Mouse (Mus musculus) hindbrain, embryonic 13.5 days (tissue): ENCODE measurements around the gene Lsm12. TPM values are rescaled to one million over a fixed set of nuclear protein-coding genes. Genes with fewer than 3 reads are reported as not detected.

Experiments used
- ATAC-seq: fragments of 200-750 bp; cut with Nextera tagmentation; 2 replicates; pipeline ENCODE4 v1.8.0; 2017; ENCODE audit warnings: moderate TSS enrichment; ENCODE audit not compliant: low FRiP score
- H3K27ac ChIP-seq: fragments of 300-500 bp; sonication (generic); 2 replicates; pipeline ENCODE4 v1.5.1; 2015; ENCODE audit warnings: inconsistent platforms, mild to moderate bottlenecking, moderate library complexity
- H3K27me3 ChIP-seq: fragments of 300-500 bp; sonication (generic); 2 replicates; pipeline ENCODE4 v1.6.1; 2015; ENCODE audit warnings: mild to moderate bottlenecking, inconsistent platforms
- H3K36me3 ChIP-seq: fragments of 300-500 bp; sonication (generic); 2 replicates; pipeline ENCODE4 v1.6.1; 2015; ENCODE audit warnings: mild to moderate bottlenecking, inconsistent platforms
- H3K4me1 ChIP-seq: fragments of 300-500 bp; sonication (generic); replicated peaks from 2 replicates; pipeline ENCODE4 v1.6.1; 2015; ENCODE audit warnings: inconsistent platforms
- H3K4me2 ChIP-seq: fragments of 300-500 bp; sonication (generic); 2 replicates; pipeline ENCODE4 v1.6.1; 2015; ENCODE audit warnings: inconsistent platforms, mild to moderate bottlenecking, moderate library complexity
- H3K4me3 ChIP-seq: fragments of 300-500 bp; sonication (generic); 2 replicates; pipeline ENCODE4 v1.5.1; 2015; ENCODE audit warnings: mild to moderate bottlenecking, inconsistent platforms
- H3K9ac ChIP-seq: fragments of 300-500 bp; sonication (generic); 2 replicates; pipeline ENCODE4 v1.6.1; 2015; ENCODE audit warnings: mild to moderate bottlenecking, inconsistent platforms
- H3K9me3 ChIP-seq: fragments of 300-500 bp; sonication (generic); 2 replicates; pipeline ENCODE4 v1.6.1; 2016; ENCODE audit warnings: inconsistent platforms
- WGBS: fragments of 180-500 bp; shearing (Covaris S2); methylation state at CpG from one replicate; pipeline ENCODE4 v1.1.7; 2015; 5-methylcytosine and 5-hydroxymethylcytosine counted together
- polyA plus RNA-seq: library from polyadenylated mRNA; unstranded; fragments of >200 nt; fragmentation: Nextera tagmentation; extraction: Ambion mirVana; gene quantifications from 2 replicates; pipeline ENCODE4 v1.2.1, GENCODE M21; 2015

Lsm12 gene
- polyA plus RNA-seq, 1 experiment from 2014 or later = 148 TPM

GRCm38 (mm10) chr11:102221954-102222351, 36.9 kb upstream of the Lsm12 start:
- 73% methylated on average over 8 of the region's 8 CpGs for WGBS
- no peak for ATAC-seq
- Histone ChIP-seq H3K9ac (peak overlapping the region; percentile 5; the same call in 1 of the 2 replicates), H3K27me3 (no peaks in the 10 kb centered on the region), H3K4me2 (no peak overlapping the region), H3K9me3 (no peaks in the 10 kb centered on the region), H3K27ac (no peak overlapping the region), H3K4me3 (no peak overlapping the region), H3K4me1 (peaks cover 90% of the 10 kb centered on the region), H3K36me3 (peaks cover 54% of the 10 kb centered on the region)

GRCm38 (mm10) chr11:102221243-102221953, 36.3 kb upstream of the Lsm12 start:
- Histone ChIP-seq H3K9me3 (no peaks in the 10 kb centered on the region), H3K4me1 (peaks cover 90% of the 10 kb centered on the region), H3K36me3 (peaks cover 55% of the 10 kb centered on the region), H3K27me3 (no peaks in the 10 kb centered on the region), H3K4me3 (no peak overlapping the region), H3K4me2 (no peak overlapping the region), H3K27ac (no peak overlapping the region), H3K9ac (peak overlapping the region; percentile 5; the same call in 1 of the 2 replicates)
- 83% methylated on average over 8 of the region's 8 CpGs for WGBS
- no peak for ATAC-seq

GRCm38 (mm10) chr11:102220451-102220850, 35.4 kb upstream of the Lsm12 start:
- Histone ChIP-seq H3K4me1 (peaks cover 90% of the 10 kb centered on the region), H3K4me2 (no peak overlapping the region), H3K9ac (0 out of 2 replicates have a peak overlapping the region, but pooled peaks have one; percentile 1), H3K27ac (peak overlapping the region; percentile 30; the same call in 1 of the 2 replicates), H3K36me3 (peaks cover 55% of the 10 kb centered on the region), H3K4me3 (no peak overlapping the region), H3K27me3 (no peaks in the 10 kb centered on the region), H3K9me3 (no peaks in the 10 kb centered on the region)
- no peak for ATAC-seq
- WGBS = 72% methylated on average over 6 of the region's 6 CpGs

GRCm38 (mm10) chr11:102219994-102220346, 34.9 kb upstream of the Lsm12 start:
- no peak overlapping the region; the same call in 1 of the 2 replicates for H3K9ac ChIP-seq
- peak overlapping the region; percentile 89 for H3K27ac ChIP-seq
- H3K4me2 ChIP-seq = no peak overlapping the region
- H3K36me3 ChIP-seq = peaks cover 55% of the 10 kb centered on the region
- no peak for ATAC-seq
- no peak overlapping the region for H3K4me3 ChIP-seq
- no peaks in the 10 kb centered on the region for H3K9me3 ChIP-seq
- WGBS = 75% methylated on average over 4 of the region's 4 CpGs
- no peaks in the 10 kb centered on the region for H3K27me3 ChIP-seq
- H3K4me1 ChIP-seq = peaks cover 90% of the 10 kb centered on the region

- no peak for ATAC-seq
- H3K27me3 ChIP-seq = no peaks in the 10 kb centered on the region
- 69% methylated on average over 14 of the region's 14 CpGs for WGBS
- H3K4me2 ChIP-seq = peak overlapping the region; percentile 53
- H3K9ac ChIP-seq = peak overlapping the region; percentile 67
- H3K36me3 ChIP-seq = peaks cover 55% of the 10 kb centered on the region
- peak overlapping the region; percentile 89 for H3K27ac ChIP-seq
- peaks cover 90% of the 10 kb centered on the region for H3K4me1 ChIP-seq
- no peaks in the 10 kb centered on the region for H3K9me3 ChIP-seq
- no peak overlapping the region; the same call in 1 of the 2 replicates for H3K4me3 ChIP-seq
Measured at GRCm38 (mm10) chr11:102219247-102219993, 34.3 kb upstream of the Lsm12 start.

GRCm38 (mm10) chr11:102218783-102219182, 33.7 kb upstream of the Lsm12 start:
- ATAC-seq = peak; percentile 75
- H3K36me3 ChIP-seq = peaks cover 50% of the 10 kb centered on the region
- no peaks in the 10 kb centered on the region for H3K9me3 ChIP-seq
- 1% methylated on average over 10 of the region's 10 CpGs for WGBS
- H3K27ac ChIP-seq = peak overlapping the region; percentile 89
- H3K4me2 ChIP-seq = peak overlapping the region; percentile 53
- peak overlapping the region; percentile 27 for H3K4me3 ChIP-seq
- H3K27me3 ChIP-seq = no peaks in the 10 kb centered on the region
- peak overlapping the region; percentile 67 for H3K9ac ChIP-seq
- peaks cover 90% of the 10 kb centered on the region for H3K4me1 ChIP-seq

- peak overlapping the region; percentile 89 for H3K27ac ChIP-seq
- H3K27me3 ChIP-seq = no peaks in the 10 kb centered on the region
- no peak for ATAC-seq
- H3K4me2 ChIP-seq = peak overlapping the region; percentile 53
- peaks cover 87% of the 10 kb centered on the region for H3K4me1 ChIP-seq
- H3K36me3 ChIP-seq = peaks cover 43% of the 10 kb centered on the region
- H3K9ac ChIP-seq = peak overlapping the region; percentile 67
- H3K9me3 ChIP-seq = no peaks in the 10 kb centered on the region
- 80% methylated on average over 7 of the region's 7 CpGs for WGBS
- H3K4me3 ChIP-seq = peak overlapping the region; percentile 27
Measured at GRCm38 (mm10) chr11:102217876-102218430, 32.9 kb upstream of the Lsm12 start.

- Histone ChIP-seq H3K9me3 (no peaks in the 10 kb centered on the region), H3K4me3 (0 out of 2 replicates have a peak overlapping the region, but pooled peaks have one; percentile 27), H3K4me1 (peaks cover 85% of the 10 kb centered on the region), H3K4me2 (peak overlapping the region; percentile 53; the same call in 1 of the 2 replicates), H3K27me3 (no peaks in the 10 kb centered on the region), H3K27ac (no peak overlapping the region), H3K36me3 (peaks cover 37% of the 10 kb centered on the region), H3K9ac (peak overlapping the region; percentile 67; the same call in 1 of the 2 replicates)
- WGBS = 85% methylated on average over 6 of the region's 6 CpGs
- ATAC-seq = no peak
Measured at GRCm38 (mm10) chr11:102217396-102217795, 32.3 kb upstream of the Lsm12 start.

GRCm38 (mm10) chr11:102216886-102217240, 31.8 kb upstream of the Lsm12 start:
- H3K4me3 ChIP-seq = no peak overlapping the region
- peaks cover 85% of the 10 kb centered on the region for H3K4me1 ChIP-seq
- no peak for ATAC-seq
- H3K36me3 ChIP-seq = peaks cover 35% of the 10 kb centered on the region
- peak overlapping the region; percentile 18; the same call in 1 of the 2 replicates for H3K27ac ChIP-seq
- WGBS = 53% methylated on average over 5 of the region's 5 CpGs
- no peaks in the 10 kb centered on the region for H3K9me3 ChIP-seq
- H3K9ac ChIP-seq = peak overlapping the region; percentile 67; the same call in 1 of the 2 replicates
- H3K4me2 ChIP-seq = peak overlapping the region; percentile 53; the same call in 1 of the 2 replicates
- no peaks in the 10 kb centered on the region for H3K27me3 ChIP-seq

GRCm38 (mm10) chr11:102216056-102216885, 31.2 kb upstream of the Lsm12 start:
- no peak for ATAC-seq
- peak overlapping the region; percentile 48 for H3K27ac ChIP-seq
- H3K4me1 ChIP-seq = peaks cover 88% of the 10 kb centered on the region
- H3K4me3 ChIP-seq = no peak overlapping the region
- H3K9me3 ChIP-seq = no peaks in the 10 kb centered on the region
- H3K4me2 ChIP-seq = 0 out of 2 replicates have a peak overlapping the region, but pooled peaks have one; percentile 53
- peaks cover 35% of the 10 kb centered on the region for H3K36me3 ChIP-seq
- H3K9ac ChIP-seq = peak overlapping the region; percentile 46; the same call in 1 of the 2 replicates
- WGBS = 49% methylated on average over 12 of the region's 12 CpGs
- no peaks in the 10 kb centered on the region for H3K27me3 ChIP-seq

- peaks cover 90% of the 10 kb centered on the region for H3K4me1 ChIP-seq
- no peaks in the 10 kb centered on the region for H3K9me3 ChIP-seq
- peaks cover 29% of the 10 kb centered on the region for H3K36me3 ChIP-seq
- ATAC-seq = no peak
- H3K4me3 ChIP-seq = no peak overlapping the region
- peak overlapping the region; percentile 48; the same call in 1 of the 2 replicates for H3K27ac ChIP-seq
- no peaks in the 10 kb centered on the region for H3K27me3 ChIP-seq
- WGBS = 78% methylated on average over 11 of the region's 11 CpGs
- peak overlapping the region; percentile 46; the same call in 1 of the 2 replicates for H3K9ac ChIP-seq
- H3K4me2 ChIP-seq = no peak overlapping the region
Measured at GRCm38 (mm10) chr11:102215511-102215910, 30.4 kb upstream of the Lsm12 start.
